Mouse (Mus musculus) heart, postnatal 0 days (tissue): ENCODE data around the gene Lpar4. TPM values are rescaled to one million over a fixed set of nuclear protein-coding genes. Genes with fewer than 3 reads are reported as not detected.
A peak's percentile ranks its signal among the peaks of the same experiment; 100 is the strongest.

Experiments used
- ATAC-seq: fragments of 200-750 bp; cut with Nextera tagmentation; 2 replicates; pipeline ENCODE4 v1.8.0; 2017; ENCODE audit warnings: low read depth, moderate number of reproducible peaks, moderate library complexity; ENCODE audit not compliant: insufficient read depth
- DNase-seq: peaks from one replicate; pipeline ENCODE4 v3.0.0-alpha.2; 2016; ENCODE audit warnings: low spot score
- H3K27ac ChIP-seq: fragments of 300-500 bp; sonication (generic); 2 replicates; pipeline ENCODE4 v1.5.1; 2014; ENCODE audit warnings: low read depth, mild to moderate bottlenecking
- H3K27me3 ChIP-seq: fragments of 300-500 bp; sonication (generic); 2 replicates; pipeline ENCODE4 v1.6.1; 2014; ENCODE audit warnings: low read length, mixed read lengths; ENCODE audit not compliant: control insufficient read depth, insufficient read depth
- H3K36me3 ChIP-seq: fragments of 300-500 bp; sonication (generic); replicated peaks from 2 replicates; pipeline ENCODE4 v1.6.1; 2014; ENCODE audit warnings: low read length, mixed read lengths; ENCODE audit not compliant: control insufficient read depth, insufficient read depth
- H3K4me1 ChIP-seq: fragments of 300-500 bp; sonication (generic); 2 replicates; pipeline ENCODE4 v1.6.1; 2014; ENCODE audit warnings: antibody characterized with exemption; ENCODE audit not compliant: control insufficient read depth, insufficient read depth
- H3K4me2 ChIP-seq: fragments of 300-500 bp; sonication (generic); 2 replicates; pipeline ENCODE4 v1.6.1; 2014; ENCODE audit warnings: low read depth, mild to moderate bottlenecking, low read length, moderate library complexity
- H3K4me3 ChIP-seq: fragments of 300-500 bp; sonication (generic); 2 replicates; pipeline ENCODE4 v1.5.1; 2014; ENCODE audit warnings: low read depth, low read length
- H3K9ac ChIP-seq: fragments of 300-500 bp; sonication (generic); replicated peaks from 2 replicates; pipeline ENCODE4 v1.6.1; 2014; ENCODE audit warnings: low read depth, low read length, mixed read lengths
- H3K9me3 ChIP-seq: fragments of 300-500 bp; sonication (generic); replicated peaks from 2 replicates; pipeline ENCODE4 v1.6.1; 2016; ENCODE audit warnings: low read length; ENCODE audit not compliant: control insufficient read depth
- CTCF ChIP-seq: IDR thresholded peaks from 2 replicates; pipeline ENCODE4 v1.5.1; 2016; ENCODE audit warnings: antibody characterized with exemption, control low read depth, low read depth
- EP300 ChIP-seq: IDR thresholded peaks from 2 replicates; pipeline ENCODE4 v1.6.1; 2016; ENCODE audit warnings: antibody characterized with exemption, low read depth
- WGBS: fragments of 180-500 bp; shearing (Covaris S2); extraction: QIAGEN DNeasy Blood & Tissue Kit; methylation state at CpG from one replicate; pipeline ENCODE4 v1.1.7; 2014; 5-methylcytosine and 5-hydroxymethylcytosine counted together
- polyA plus RNA-seq: library from polyadenylated mRNA; unstranded; fragments of >200 nt; fragmentation: Nextera tagmentation; extraction: Ambion mirVana; gene quantifications from 2 replicates; pipeline ENCODE4 v1.2.1, GENCODE M21; 2015
- total RNA-seq: library from RNA; depleted of rRNA; stranded (reverse); fragments of >200 nt; gene quantifications from 2 replicates; pipeline ENCODE4 v1.2.3, GENCODE M21; 2014; ENCODE audit warnings: low replicate concordance; rRNA removed

Gene Lpar4
- 9.3 and 16.9 TPM in 2 replicates for total RNA-seq
- 10.0 and 10.2 TPM in 2 replicates for polyA plus RNA-seq

DNA sequence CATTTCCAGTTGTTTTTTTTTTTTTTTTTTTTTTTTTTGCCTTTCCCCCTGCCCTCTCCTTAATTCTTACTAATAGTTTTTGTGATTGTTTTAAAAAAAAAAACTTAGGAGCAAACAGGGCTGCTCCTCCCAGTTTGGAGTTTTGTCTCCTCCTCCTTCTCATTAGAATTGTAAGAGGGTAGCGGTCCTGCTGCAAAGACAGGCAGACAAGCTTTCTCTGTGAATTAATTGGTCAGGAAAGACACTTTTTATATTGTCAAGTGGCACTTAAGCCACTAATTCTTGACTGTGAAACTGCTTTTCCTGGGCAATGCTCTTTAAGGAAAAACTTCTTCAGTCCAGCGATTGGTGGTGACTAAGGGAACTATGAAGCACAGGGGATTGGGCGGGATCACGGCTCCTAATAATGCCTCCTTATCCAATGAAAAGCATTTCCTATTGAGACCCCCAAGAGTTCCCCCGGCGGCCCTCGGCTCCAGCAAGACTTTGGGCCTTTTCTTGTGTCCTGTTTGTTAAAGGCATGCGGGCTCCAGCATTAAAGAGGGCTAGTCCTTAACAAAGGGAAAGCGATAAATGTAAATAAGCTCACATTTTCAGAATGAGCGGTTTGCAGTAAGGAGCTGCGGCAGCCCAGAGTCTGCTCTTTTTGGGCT, at the start of gene Lpar4:
Gene Lpar4, plus strand, starts transcription at position 451 of the 653 bp plus-strand sequence.
- WGBS = 21% methylated on average over 11 of the region's 11 CpGs
- Histone ChIP-seq H3K36me3 (no peaks in the 10 kb centered on the region), H3K27ac (peak within 1 kb of the TSS; percentile 58), H3K4me2 (peak within 1 kb of the TSS; percentile 57), H3K9me3 (no peaks in the 10 kb centered on the region), H3K27me3 (no peaks in the 10 kb centered on the region), H3K4me3 (peak within 1 kb of the TSS; percentile 50), H3K9ac (peak within 1 kb of the TSS; percentile 48; the same call in 1 of the 2 replicates), H3K4me1 (no peaks in the 10 kb centered on the region)
- ATAC-seq = peak; percentile 44; the same call in 1 of the 2 replicates
- TF ChIP-seq CTCF (no peak), EP300 (no peak)
- DNase-seq = peak; percentile 65

DNA sequence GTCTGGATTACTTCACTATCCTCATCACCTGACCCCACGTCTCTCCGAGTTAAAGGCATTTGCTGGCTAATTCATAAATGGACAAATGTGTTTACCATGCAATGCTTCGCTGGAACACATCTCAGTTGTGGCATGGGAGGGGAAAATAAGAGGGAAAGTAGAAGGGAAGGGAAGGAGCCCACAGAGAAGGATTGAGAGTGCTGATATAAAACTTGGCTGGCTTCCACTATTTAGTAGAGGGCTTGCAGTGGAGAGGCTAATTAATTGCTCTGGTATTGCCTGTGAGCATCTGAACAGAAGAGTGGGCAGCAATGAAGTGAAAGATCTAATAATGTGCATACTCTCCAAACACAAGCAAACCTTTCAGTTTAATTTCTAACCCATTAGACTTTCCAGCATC, 49.0 kb upstream of the Lpar4 start:
- TF ChIP-seq EP300 (no peak), CTCF (no peak)
- Histone ChIP-seq H3K27ac (no peak overlapping the region), H3K4me2 (no peak overlapping the region), H3K27me3 (no peaks in the 10 kb centered on the region), H3K9me3 (no peaks in the 10 kb centered on the region), H3K9ac (no peak overlapping the region), H3K4me3 (no peak overlapping the region), H3K36me3 (no peaks in the 10 kb centered on the region), H3K4me1 (no peaks in the 10 kb centered on the region)
- 43% methylated on average over 3 of the region's 3 CpGs for WGBS
- no peak for ATAC-seq
- no peak for DNase-seq

DNA sequence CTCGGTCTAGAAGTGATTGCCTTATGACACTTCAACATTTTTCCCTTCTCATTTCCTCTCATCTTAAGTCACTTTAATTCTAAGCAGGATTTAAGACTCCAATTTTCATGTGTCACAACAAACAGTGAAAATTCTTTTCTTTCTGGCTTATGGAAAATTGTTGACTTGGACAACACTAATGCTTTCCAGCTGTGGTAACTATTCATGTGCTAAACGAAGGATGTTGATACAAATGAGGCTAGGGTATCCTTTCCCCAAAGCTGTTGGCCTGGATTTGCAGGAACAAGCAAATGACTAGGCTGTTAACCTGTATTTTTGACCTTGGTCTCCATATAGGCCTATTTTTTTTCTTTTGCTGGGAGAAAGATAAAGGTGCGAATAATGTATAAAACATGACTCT, 48.5 kb upstream of the Lpar4 start:
- H3K9me3 ChIP-seq = no peaks in the 10 kb centered on the region
- H3K27me3 ChIP-seq = no peaks in the 10 kb centered on the region
- DNase-seq (no peak), ATAC-seq (no peak)
- 48% methylated on average over 3 of the region's 3 CpGs for WGBS
- no peak overlapping the region for H3K27ac ChIP-seq
- no peaks in the 10 kb centered on the region for H3K36me3 ChIP-seq
- no peak overlapping the region for H3K4me2 ChIP-seq
- no peak overlapping the region for H3K9ac ChIP-seq
- TF ChIP-seq EP300 (no peak), CTCF (no peak)
- H3K4me1 ChIP-seq = no peaks in the 10 kb centered on the region
- no peak overlapping the region for H3K4me3 ChIP-seq

DNA sequence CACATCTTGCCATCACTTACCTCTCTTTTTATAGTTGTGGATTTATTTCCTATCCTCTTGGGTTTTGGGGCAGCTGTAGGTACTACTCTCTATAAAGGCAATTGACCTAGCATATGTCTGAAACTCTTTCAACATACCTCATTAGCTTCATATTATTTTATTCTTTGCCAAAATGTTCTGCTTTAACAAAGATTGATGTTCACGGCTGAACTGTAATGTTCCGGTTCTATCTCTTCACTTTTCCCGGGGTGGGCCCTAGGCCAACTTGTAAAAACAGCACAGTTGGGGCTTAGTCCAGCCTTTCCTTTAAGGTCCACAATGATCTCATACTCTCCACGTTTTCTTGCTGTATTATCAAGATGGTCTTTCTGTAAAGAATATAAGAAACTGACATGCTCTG, 48.1 kb upstream of the Lpar4 start:
- no peak overlapping the region for H3K27ac ChIP-seq
- H3K4me2 ChIP-seq = no peak overlapping the region
- no peaks in the 10 kb centered on the region for H3K9me3 ChIP-seq
- TF ChIP-seq CTCF (no peak), EP300 (no peak)
- ATAC-seq = no peak
- no peak for DNase-seq
- 49% methylated on average over 4 of the region's 4 CpGs for WGBS
- no peaks in the 10 kb centered on the region for H3K27me3 ChIP-seq
- H3K4me1 ChIP-seq = no peaks in the 10 kb centered on the region
- no peak overlapping the region for H3K4me3 ChIP-seq
- H3K9ac ChIP-seq = no peak overlapping the region
- no peaks in the 10 kb centered on the region for H3K36me3 ChIP-seq

DNA sequence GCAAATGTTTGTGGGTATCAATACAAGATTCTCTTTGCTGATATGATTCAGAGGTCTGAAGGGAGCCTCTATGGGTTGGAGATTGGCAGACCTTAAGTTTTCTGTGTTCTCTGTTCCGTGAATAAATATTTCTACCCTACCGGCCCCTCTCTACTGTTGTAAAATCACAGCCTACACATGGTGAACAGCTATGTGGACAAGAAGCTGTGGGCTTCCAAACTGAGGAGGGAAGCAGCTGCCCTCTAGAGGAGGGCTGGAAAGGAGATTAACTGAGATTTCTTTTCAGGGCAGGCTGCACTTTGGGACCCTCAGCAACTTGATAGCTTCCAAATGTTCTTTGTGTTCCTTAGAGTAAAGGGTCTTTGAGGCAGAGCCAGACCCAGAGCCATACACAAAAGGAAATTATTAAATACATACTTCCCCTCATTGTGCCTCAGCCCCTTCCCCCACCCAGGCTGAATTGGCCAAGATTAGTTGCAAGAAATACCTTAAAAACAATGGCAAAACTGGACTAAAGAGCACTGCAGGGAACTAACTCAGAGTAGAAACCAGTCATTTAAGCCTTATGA, 22.6 kb upstream of the Lpar4 start:
- ATAC-seq = peak; percentile 57; the same call in 1 of the 2 replicates
- no peak for TF ChIP-seq EP300
- no peak for TF ChIP-seq CTCF
- Histone ChIP-seq H3K9me3 (no peaks in the 10 kb centered on the region), H3K4me2 (no peak overlapping the region), H3K4me3 (no peak overlapping the region), H3K36me3 (no peaks in the 10 kb centered on the region), H3K27me3 (no peaks in the 10 kb centered on the region), H3K27ac (peak overlapping the region; percentile 64), H3K4me1 (no peaks in the 10 kb centered on the region), H3K9ac (no peak overlapping the region)
- no peak for DNase-seq
- WGBS = 58% methylated on average over 2 of the region's 2 CpGs
